Mouse (Mus musculus) cerebellum, postnatal 36 days (tissue): ENCODE results near the gene Aldoart2.
A peak's percentile ranks its signal among the peaks of the same experiment; 100 is the strongest.
"Not testable (repeated sequence)": the region's sequence is repeated elsewhere in the genome, so short reads cannot be mapped to it uniquely, and the experiment has no call there.

Experiments
- DNase-seq, 2 experiments: peaks; one replicate each; pipeline ENCODE4 v3.0.0; 2021 to 2022; ENCODE audit warnings: mixed read lengths in 2 of 2

Gene Aldoart2

GRCm38 (mm10) chr12:55586936-55587335, 21.9 kb downstream of the Aldoart2 start:
- not testable (repeated sequence) for DNase-seq

GRCm38 (mm10) chr12:55598537-55598886, 33.5 kb downstream of the Aldoart2 start:
- no peak for DNase-seq

DNA sequence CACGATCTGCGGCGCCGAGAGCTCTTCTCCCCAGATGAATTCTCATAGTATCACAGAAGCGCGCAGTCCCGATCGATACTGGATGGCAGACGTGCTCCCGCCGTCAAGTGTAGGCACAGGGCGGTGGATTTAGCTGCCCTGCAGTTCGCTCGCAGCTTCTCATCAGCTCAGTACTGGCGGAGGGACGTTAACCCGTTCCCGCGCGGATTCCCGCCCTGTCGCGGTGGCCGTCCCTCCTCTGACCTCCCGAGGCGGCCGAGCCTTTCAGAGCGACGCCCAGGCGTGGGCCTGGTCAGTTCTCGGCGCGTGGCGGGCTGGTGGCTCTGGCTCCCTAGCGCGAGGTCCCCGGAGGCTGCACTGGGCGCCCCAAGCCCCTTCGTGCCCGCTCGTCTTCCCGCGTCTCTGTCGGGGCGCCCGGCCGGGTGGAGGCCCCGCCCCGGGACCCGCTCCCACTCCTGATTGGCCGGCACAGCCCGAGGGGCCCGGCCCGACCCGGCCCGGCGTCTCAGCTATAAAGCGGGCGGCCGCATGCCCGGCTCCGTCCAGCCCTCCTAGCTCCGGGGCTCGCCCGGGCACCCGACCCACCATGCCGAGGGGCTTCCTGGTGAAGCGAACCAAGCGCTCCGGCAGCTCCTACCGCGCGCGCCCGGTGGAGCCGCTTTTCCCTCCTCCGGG, 34.0 kb downstream of the Aldoart2 start, which contains the start of gene Insm2:
Insm2 (plus strand) TSS at position 541 of the 675 bp plus-strand sequence.
- no peak for DNase-seq

GRCm38 (mm10) chr12:55599639-55600502, 34.8 kb downstream of the Aldoart2 start:
- peak in 1 of 2 experiments; percentile 13 for DNase-seq

GRCm38 (mm10) chr12:55600503-55600994, 35.5 kb downstream of the Aldoart2 start:
- DNase-seq = no peak

DNA sequence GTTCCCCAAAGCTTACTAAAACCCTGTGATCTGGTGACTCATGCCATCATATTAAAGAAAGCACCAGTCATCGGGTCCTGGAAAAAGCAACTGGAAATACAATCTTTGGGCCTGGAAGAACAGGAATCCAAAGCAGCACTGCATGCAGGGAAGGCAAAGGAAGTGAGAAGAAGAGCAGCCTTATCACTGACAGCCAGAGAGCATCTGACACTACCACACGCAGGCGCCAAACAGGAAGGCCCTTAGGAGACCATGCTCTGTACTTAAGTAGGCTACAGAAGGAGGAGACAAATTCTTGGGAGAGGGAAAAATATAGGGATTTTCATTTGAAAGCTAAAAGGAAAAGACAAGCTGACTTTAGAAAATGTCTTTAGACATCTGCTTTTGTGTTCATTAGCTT, 39.4 kb downstream of the Aldoart2 start:
- no peak for DNase-seq

DNA sequence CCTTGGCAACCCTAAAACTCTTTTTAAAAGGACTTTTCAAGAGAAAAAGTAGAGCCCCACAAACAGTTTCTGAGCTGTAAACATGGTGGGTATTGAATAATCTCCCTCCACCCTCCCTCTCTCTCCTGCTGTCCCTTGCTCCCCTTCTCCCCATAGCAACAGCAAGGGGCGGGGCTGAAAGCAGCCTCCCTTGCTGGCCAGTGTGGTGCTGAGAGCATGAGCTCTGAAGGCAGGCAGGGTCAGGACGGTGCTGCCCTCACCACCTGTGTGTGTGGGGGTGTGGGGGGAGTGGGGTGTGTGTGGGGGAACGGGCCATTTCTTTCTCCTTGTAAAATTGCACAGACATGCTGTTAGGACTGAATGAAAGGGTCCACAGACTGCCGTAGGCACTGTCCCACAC, 42.9 kb downstream of the Aldoart2 start:
- no peak for DNase-seq

GRCm38 (mm10) chr12:55610812-55611211, 45.8 kb downstream of the Aldoart2 start:
- DNase-seq = no peak
